Mouse (Mus musculus) liver, embryonic 14.5 days (tissue): Measurements from ENCODE around the gene Kpna2.

ENCODE experiments used
- CTCF ChIP-seq: IDR thresholded peaks from 2 replicates; pipeline ENCODE4 v1.5.1; 2016; ENCODE audit warnings: antibody characterized with exemption, low read depth, control low read depth
- EP300 ChIP-seq: IDR thresholded peaks from 2 replicates; pipeline ENCODE4 v1.6.1; 2016; ENCODE audit warnings: antibody characterized with exemption, low read depth

DNA sequence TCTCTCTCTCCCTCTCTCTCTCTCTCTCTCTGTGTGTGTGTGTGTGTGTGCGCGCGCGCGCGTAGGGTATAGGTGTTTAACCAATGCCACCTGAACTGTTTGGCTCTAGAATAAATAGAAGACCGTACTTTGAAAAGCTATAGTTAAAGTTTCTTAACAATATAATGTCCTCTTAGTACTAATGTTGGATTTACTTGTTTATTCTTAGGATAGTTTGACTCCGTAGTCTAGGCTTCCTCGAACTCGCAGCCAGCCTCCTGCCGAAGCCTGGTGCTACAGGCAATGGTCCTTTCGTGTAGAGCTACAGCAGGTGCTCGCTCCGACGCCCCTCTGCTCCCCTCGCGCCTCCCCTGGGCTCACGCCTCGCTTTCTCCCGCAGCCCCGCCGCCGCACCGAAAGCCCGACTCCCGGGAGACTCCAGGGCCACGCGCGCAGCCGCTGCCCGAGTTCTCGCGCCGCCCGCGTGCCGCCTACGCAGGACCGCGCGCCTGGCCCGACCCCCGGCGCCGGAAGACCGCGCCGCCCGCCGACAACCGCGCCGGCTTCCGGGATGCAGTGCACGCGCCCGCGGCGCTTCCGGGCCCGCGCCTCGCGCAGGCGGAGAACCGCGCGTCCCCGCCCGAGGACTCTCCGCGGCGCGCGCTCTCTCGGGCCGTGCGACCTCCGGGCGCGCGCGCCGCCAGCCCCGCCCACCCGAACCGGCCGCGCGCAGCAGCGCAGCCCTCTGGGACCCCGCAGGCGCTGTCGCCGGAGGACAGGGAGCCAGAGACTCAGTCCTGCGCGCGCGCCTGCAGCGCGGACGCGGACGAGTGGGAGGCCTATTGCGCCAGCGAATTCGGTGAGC, 28.3 kb upstream of the Kpna2 start:
- TF ChIP-seq EP300 (no peak), CTCF (no peak)
